Mouse (Mus musculus) limb, embryonic 12.5 days (tissue): ENCODE measurements at regions not wholly inside any gene's neighbourhood (a gene's known extent, or its start where the extent isn't known, plus 50 kb on each side); places are given as distances from the start of the nearest gene placed in this dataset.

Experiments used
- ATAC-seq: fragments of 200-750 bp; cut with Nextera tagmentation; 2 replicates; pipeline ENCODE4 v1.8.0; 2017; ENCODE audit warnings: low read depth, moderate TSS enrichment; ENCODE audit not compliant: insufficient number of reproducible peaks, insufficient read depth, low FRiP score, low TSS enrichment
- H3K27ac ChIP-seq: fragments of 300-500 bp; sonication (generic); 2 replicates; pipeline ENCODE4 v1.5.1; 2016; ENCODE audit warnings: mild to moderate bottlenecking, moderate library complexity
- H3K27me3 ChIP-seq: fragments of 300-500 bp; sonication (generic); 2 replicates; pipeline ENCODE4 v1.6.1; 2016; ENCODE audit warnings: mild to moderate bottlenecking, moderate library complexity
- H3K36me3 ChIP-seq: fragments of 300-500 bp; sonication (generic); 2 replicates; pipeline ENCODE4 v1.6.1; 2016; ENCODE audit warnings: mild to moderate bottlenecking, moderate library complexity
- H3K4me1 ChIP-seq: fragments of 300-500 bp; sonication (generic); replicated peaks from 2 replicates; pipeline ENCODE4 v1.6.1; 2016
- H3K4me2 ChIP-seq: fragments of 300-500 bp; sonication (generic); 2 replicates; pipeline ENCODE4 v1.6.1; 2016; ENCODE audit warnings: mild to moderate bottlenecking, moderate library complexity
- H3K4me3 ChIP-seq: fragments of 300-500 bp; sonication (generic); replicated peaks from 2 replicates; pipeline ENCODE4 v1.5.1; 2016; ENCODE audit warnings: mild to moderate bottlenecking
- H3K9ac ChIP-seq: fragments of 300-500 bp; sonication (generic); replicated peaks from 2 replicates; pipeline ENCODE4 v1.6.1; 2016; ENCODE audit warnings: mild to moderate bottlenecking, moderate library complexity
- H3K9me3 ChIP-seq: fragments of 300-500 bp; sonication (generic); 2 replicates; pipeline ENCODE4 v1.6.1; 2016; ENCODE audit warnings: mild to moderate bottlenecking, moderate library complexity
- WGBS: fragments of 180-500 bp; shearing (Covaris S2); methylation state at CpG from one replicate; pipeline ENCODE4 v1.1.7; 2016; 5-methylcytosine and 5-hydroxymethylcytosine counted together

- no peak for ATAC-seq
- Histone ChIP-seq H3K9me3 (no peaks in the 10 kb centered on the region), H3K9ac (no peak overlapping the region), H3K27me3 (no peaks in the 10 kb centered on the region), H3K4me2 (no peak overlapping the region), H3K36me3 (no peaks in the 10 kb centered on the region), H3K4me1 (no peaks in the 10 kb centered on the region), H3K4me3 (no peak overlapping the region), H3K27ac (no peak overlapping the region)
- WGBS = 62% methylated on average over 2 of the region's 2 CpGs
Measured at GRCm38 (mm10) chr1:13467886-13468630, 2054.2 kb downstream of the A830018L16Rik start.

GRCm38 (mm10) chr1:13494727-13495404 lies 2081.0 kb downstream of the A830018L16Rik start:
- WGBS = 11% methylated on average over 16 of the region's 16 CpGs
- no peak overlapping the region; the same call in 1 of the 2 replicates for H3K9ac ChIP-seq

GRCm38 (mm10) chr1:13496386-13496785 lies 2082.5 kb downstream of the A830018L16Rik start:
- no peak for ATAC-seq
- Histone ChIP-seq H3K4me1 (peaks cover 8% of the 10 kb centered on the region; the same call in 1 of the 2 replicates), H3K27me3 (peaks cover 12% of the 10 kb centered on the region; the same call in 1 of the 2 replicates), H3K27ac (no peak overlapping the region), H3K4me2 (no peak overlapping the region), H3K9ac (no peak overlapping the region), H3K36me3 (no peaks in the 10 kb centered on the region), H3K9me3 (no peaks in the 10 kb centered on the region), H3K4me3 (no peak overlapping the region)
- 21% methylated on average over 2 of the region's 2 CpGs for WGBS

More at GRCm38 (mm10) chr1:13494727-13495404, 2081.0 kb downstream of the A830018L16Rik start:
- Histone ChIP-seq H3K4me3 (peak overlapping the region; percentile 23), H3K9me3 (no peaks in the 10 kb centered on the region), H3K27ac (no peak overlapping the region), H3K27me3 (peaks cover 12% of the 10 kb centered on the region; the same call in 1 of the 2 replicates), H3K4me2 (peak overlapping the region; percentile 49), H3K36me3 (no peaks in the 10 kb centered on the region), H3K4me1 (peaks cover 8% of the 10 kb centered on the region; the same call in 1 of the 2 replicates)
- ATAC-seq = no peak

GRCm38 (mm10) chr1:13500456-13500855 lies 2086.6 kb downstream of the A830018L16Rik start:
- 31% methylated on average over 5 of the region's 5 CpGs for WGBS
- Histone ChIP-seq H3K36me3 (no peaks in the 10 kb centered on the region), H3K4me3 (no peak overlapping the region)

GRCm38 (mm10) chr1:13501938-13502337 lies 2088.0 kb downstream of the A830018L16Rik start:
- no peaks in the 10 kb centered on the region for H3K36me3 ChIP-seq
- no peak overlapping the region for H3K4me2 ChIP-seq
- no peaks in the 10 kb centered on the region for H3K4me1 ChIP-seq
- 60% methylated on average over 4 of the region's 4 CpGs for WGBS
- no peak overlapping the region for H3K9ac ChIP-seq
- H3K27ac ChIP-seq = no peak overlapping the region
- no peak overlapping the region for H3K4me3 ChIP-seq
- no peaks in the 10 kb centered on the region; the same call in 1 of the 2 replicates for H3K27me3 ChIP-seq
- ATAC-seq = no peak
- no peaks in the 10 kb centered on the region for H3K9me3 ChIP-seq

More at GRCm38 (mm10) chr1:13500456-13500855, 2086.6 kb downstream of the A830018L16Rik start:
- peaks cover 4% of the 10 kb centered on the region; the same call in 1 of the 2 replicates for H3K27me3 ChIP-seq
- H3K4me2 ChIP-seq = no peak overlapping the region
- H3K9ac ChIP-seq = no peak overlapping the region
- H3K4me1 ChIP-seq = no peaks in the 10 kb centered on the region
- no peak for ATAC-seq
- no peak overlapping the region for H3K27ac ChIP-seq
- no peaks in the 10 kb centered on the region for H3K9me3 ChIP-seq

GRCm38 (mm10) chr1:13513761-13514160 lies 2099.9 kb downstream of the A830018L16Rik start:
- H3K27me3 ChIP-seq = no peaks in the 10 kb centered on the region
- no peak overlapping the region for H3K4me3 ChIP-seq
- H3K4me1 ChIP-seq = no peaks in the 10 kb centered on the region
- no peak overlapping the region for H3K27ac ChIP-seq
- no peak overlapping the region for H3K9ac ChIP-seq
- H3K9me3 ChIP-seq = no peaks in the 10 kb centered on the region
- no peak overlapping the region for H3K4me2 ChIP-seq
- WGBS = 96% methylated on average over 11 of the region's 11 CpGs
- no peak for ATAC-seq
- H3K36me3 ChIP-seq = no peaks in the 10 kb centered on the region
